Mouse (Mus musculus): ENCODE results near the gene Ugt1a6b.

The Ugt1a6b gene

DNA sequence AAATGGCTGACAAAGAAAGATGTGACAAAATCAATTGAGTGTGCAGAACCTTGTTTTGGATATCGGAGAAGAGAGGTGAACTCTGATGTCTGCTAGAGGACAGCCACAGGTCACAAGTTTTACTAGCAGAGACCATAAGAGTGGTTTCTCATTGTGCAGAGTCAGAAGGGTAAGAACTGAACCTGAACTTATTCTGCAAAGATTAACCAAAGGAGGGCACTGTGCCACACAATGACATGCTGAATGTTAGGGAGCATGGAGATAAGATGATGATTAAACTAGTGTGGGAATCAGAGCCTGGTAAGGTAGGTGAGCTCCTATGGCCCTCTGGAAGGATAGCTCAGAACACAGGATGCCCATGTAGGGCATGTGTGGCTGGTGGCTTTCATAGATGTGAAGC lies 92.6 kb downstream of the Ugt1a6b start:
- no peak for DNase-seq (ENCODE audit: extremely low read depth, insufficient read length, low spot score)

DNA sequence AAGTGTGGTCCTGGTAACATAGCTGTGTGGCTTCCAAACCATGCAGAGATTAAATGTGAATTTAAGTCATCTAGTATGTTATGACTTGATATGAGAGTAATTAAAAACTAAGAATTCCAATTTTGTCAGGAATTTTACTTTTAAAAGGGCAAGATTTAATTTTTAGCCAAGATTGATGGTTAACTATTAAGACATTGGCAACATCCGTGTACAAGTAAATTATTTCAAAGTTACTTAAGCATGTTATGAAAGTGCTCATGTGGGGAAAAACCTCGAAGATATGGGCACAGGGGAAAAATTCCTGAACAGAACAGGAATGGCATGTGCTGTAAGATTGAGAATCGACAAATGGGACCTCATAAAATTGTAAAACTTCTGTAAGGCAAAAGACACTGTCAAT lies 94.4 kb downstream of the Ugt1a6b start:
- DNase-seq (ENCODE audit: extremely low read depth, insufficient read length, low spot score): no peak

DNA sequence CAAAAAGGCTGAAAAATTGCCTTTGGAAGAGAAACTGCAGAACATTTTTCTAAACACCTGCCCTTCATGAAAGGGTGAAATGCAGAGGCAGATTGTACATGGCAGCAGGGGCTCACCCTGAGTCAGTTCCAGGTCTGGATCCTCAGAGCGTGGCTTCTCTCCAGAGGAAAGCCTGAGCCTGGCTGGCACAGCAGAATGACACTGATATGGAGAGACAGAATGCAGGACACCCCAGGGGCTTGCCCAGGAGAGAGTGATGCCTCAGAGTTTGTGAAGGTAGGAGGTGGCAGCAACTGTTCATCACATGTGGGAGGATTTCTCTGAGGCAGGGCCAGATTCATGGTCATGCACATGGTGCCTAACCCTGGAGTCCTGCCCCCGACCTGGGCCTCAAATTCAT lies 96.9 kb downstream of the Ugt1a6b start:
- DNase-seq (ENCODE audit: extremely low read depth, insufficient read length, low spot score): no peak

DNA sequence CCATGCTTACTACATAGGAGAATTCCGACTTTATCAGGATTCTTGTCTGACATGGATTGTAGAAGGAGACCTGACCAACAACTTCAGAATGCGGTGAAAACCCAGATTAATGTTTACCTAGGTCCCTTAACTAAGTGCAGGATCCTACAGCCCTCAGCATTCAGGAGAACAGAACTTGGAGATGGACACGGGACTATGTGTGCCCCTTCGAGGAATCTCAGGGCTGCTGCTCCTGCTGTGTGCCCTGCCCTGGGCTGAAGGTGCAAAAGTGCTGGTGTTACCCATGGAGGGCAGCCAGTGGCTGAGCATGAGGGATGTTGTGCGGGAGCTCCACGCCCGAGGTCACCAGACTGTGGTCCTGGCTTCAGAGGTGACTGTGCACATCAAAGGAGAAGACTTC lies 97.4 kb downstream of the Ugt1a6b start, which contains the start of gene Ugt1a2:
TSS of gene Ugt1a2 (plus strand) at position 146 of the 400 bp plus-strand sequence.
- DNase-seq (ENCODE audit: extremely low read depth, insufficient read length, low spot score): no peak

DNA sequence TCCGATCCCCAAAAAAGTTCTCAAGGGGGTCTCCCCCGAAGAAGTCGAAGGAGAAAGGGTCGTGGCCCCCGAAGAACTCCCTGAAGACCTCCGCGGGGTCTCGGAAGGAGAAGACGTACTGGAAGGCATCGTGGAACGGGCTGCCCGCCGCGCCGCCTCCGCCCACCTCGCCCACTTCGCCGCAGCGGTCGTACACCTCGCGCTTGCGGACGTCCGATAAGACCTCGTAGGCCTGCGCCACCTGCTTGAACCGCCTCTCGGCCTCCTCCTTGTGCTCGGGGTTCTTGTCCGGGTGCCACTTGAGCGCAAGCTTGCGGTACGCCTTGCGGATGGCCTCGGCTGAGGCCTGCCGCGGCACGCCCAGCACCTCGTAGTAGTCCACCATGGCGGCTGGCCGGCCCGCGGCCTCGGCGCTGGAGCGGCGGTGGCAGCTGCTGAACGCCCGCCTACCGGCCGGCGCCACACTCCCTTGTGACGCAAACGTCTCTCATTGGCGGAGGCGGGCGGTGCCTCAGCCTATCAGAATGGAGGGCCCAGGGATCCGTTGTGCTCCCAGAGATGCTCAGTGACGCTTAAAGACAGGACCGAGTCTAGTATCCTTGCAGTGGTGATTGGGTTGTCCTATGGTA lies 102.4 kb downstream of the Ugt1a6b start, which contains the start of gene Dnajb3:
TSS of gene Dnajb3 (minus strand) at position 489 of the 629 bp plus-strand sequence.
- DNase-seq (ENCODE audit: extremely low read depth, insufficient read length, low spot score): peak; percentile 13

DNA sequence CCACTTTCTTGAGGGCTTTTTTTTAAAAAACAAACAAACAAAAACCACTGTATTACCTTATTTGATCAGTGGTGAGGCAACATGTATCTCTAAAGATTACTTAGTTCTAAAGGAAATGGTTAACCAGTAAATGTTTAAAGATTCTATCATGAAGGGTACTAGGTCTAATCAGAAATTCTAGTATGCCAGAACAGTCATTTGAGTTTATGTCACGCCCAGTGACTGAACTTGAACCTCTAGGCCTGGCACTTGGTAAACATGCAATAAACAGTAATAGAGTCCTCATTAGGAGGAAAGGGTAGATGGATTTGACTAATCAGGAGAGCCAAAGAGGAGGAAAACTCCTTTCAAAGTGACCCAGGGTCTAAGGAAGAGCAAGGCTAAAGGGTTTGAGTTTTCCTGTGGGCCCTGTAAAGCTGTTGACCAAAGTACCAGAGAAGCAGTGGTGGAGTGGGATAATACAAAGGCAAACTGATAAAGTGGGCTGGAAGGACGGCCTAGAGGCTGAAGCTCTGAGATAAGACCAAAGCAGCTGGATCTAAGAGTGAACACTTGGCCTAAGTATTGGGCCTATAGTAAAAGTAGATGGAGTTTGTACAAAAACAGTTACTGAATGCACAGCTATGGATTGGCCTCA lies 103.9 kb downstream of the Ugt1a6b start:
- DNase-seq (ENCODE audit: extremely low read depth, insufficient read length, low spot score): no peak

DNA sequence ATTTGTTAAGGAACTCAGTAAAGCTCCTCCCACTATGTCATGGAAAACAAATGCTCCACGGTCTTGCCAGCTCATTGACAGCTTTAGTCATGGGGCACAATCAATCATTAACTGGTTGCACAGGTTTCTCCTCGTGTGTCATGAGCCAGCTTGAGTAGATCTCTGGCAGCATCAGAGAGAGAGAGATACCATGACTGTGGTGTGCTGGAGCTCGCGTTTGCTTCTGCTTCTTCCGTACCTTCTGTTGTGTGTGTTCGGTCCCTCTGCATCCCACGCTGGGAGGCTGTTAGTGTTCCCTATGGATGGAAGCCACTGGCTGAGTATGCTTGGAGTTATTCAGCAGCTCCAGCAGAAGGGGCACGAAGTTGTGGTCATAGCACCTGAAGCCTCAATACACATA lies 108.8 kb downstream of the Ugt1a6b start, which contains the start of gene Ugt1a1:
TSS of gene Ugt1a1 (plus strand) at position 148 of the 400 bp plus-strand sequence.
- DNase-seq (ENCODE audit: extremely low read depth, insufficient read length, low spot score): peak; percentile 4

DNA sequence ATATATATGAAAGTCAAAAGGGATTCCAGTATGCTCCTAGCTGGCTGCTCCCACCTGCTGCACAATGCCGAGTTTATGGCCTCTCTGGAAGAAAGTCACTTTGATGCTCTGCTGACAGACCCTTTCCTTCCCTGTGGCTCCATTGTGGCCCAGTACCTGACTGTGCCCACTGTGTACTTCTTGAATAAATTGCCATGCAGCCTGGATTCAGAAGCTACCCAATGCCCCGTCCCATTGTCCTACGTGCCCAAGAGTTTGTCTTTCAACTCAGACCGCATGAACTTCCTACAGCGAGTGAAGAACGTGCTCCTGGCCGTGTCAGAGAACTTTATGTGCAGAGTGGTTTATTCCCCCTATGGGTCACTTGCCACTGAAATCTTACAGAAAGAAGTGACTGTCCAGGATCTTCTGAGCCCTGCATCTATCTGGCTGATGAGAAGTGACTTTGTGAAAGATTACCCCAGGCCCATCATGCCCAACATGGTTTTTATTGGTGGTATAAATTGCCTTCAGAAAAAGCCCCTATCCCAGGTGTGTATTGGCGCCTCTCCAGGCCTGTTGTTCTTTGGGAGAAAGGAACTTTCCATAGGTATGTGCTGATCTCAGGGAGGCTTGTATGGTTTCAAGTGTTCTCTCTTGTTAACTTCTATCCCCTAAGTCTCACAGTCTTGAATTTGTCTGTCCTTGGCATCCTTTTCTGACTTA lies 109.4 kb downstream of the Ugt1a6b start:
- DNase-seq (ENCODE audit: extremely low read depth, insufficient read length, low spot score): peak; percentile 10

DNA sequence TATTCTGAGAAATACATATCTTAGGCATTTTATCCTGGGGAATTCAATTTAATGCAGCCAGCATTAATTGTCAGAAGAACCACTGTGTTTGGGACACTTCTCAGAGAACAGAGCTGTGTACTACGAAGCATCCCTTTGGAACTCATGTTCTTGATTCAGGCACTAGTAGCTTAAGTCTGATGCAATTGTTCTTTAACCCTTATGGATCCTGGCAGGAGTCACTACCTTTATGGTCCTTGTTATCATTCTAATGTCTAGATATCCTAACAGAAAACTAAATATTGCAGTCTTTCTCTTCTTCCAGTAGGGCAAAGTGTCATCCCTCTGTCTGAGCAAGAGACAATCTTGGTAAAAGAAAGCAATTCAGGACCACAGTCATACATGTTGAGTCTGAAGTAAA lies 110.0 kb downstream of the Ugt1a6b start:
- peak; percentile 7 for DNase-seq (ENCODE audit: extremely low read depth, insufficient read length, low spot score)

DNA sequence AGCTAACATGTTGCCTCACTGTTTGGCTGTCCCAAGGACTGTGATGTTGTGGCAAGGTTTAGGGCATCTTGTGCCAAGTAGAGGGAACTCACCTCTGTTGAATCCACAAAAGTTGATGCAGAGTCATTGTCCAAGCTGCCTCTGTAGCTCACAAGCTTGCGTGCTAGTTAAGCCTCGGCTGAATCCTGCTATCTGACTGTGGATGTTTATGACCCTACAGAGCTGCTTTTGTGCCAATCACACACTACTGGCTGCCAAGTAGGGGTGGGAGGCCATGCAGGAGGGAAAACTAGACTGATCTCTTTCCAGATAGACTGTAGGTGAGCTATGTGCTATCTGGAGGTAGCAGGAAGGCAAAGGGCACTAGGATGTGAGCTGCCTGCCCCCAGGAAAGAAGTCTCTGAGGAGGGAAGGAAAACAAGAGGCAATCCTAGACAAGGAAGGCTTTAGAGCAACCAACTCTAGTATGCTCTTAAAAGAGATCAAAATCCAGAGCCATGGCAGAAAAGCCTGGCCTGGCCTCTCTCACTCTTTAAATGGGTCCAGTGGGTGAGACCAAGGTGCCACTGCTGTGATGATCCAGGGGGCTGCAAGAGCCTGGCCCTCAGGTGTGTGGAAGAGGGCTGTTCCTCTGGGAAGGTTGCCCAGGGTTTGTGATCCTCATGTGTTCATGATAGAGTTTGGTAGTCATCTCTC lies 110.9 kb downstream of the Ugt1a6b start:
- DNase-seq (ENCODE audit: extremely low read depth, insufficient read length, low spot score): peak; percentile 5

DNA sequence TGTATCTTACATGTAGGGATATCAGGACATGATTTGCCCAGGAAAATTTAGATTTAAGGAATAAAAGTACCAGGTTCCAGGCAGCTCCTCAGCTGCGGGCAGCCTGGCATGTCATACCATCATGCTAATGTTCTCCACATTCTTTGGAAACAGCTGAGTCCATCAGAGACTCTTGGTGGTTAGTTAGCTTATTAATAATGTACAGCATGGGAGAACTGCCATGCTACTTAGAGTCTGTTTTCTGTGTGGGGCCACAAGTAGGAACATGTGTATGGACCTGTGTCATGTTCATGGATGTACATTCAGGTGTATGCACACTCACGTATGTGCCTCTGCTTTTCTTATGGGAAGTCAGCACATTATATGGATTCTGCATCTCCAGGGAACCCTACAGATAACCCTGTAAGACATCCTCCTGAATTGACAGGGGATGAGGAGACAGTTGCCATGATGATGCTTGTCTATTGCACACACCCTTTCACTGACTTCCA lies 111.5 kb downstream of the Ugt1a6b start:
- DNase-seq (ENCODE audit: extremely low read depth, insufficient read length, low spot score): peak; percentile 4

DNA sequence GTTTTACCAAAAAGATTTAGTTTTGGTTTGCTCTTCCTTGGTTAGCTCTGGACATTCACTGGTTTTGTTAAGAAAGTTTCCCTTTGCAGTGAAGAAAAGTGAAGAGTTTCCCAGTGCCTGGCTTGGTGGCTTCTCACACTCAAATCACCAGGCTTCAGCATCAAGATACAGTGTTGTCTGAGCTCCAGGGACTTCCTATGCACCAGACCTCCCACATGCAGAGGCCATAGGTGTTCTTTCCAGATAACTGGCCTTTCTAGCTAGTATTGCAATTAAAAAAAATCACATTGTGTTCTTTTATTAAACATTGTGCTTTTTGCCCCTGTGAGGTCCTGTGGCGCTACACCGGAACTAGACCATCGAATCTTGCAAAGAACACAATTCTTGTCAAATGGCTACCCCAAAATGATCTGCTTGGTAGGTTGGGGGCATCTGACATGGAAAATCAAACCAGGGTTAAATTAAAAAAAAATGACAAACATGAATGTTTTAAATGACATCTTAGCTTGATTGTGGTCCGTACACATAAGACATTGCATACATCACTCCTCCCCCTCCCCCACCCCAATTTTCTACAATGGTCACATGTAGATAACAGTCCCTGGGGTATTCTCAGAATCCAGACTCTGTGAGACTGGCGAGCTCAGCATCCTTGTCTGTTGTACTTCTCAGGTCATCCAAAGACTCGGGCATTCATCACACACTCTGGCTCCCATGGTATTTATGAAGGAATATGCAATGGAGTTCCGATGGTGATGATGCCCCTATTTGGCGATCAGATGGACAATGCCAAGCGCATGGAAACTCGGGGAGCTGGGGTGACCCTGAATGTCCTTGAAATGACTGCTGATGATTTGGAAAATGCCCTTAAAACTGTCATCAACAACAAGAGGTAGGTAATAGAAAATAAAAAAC lies 112.7 kb downstream of the Ugt1a6b start:
- DNase-seq (ENCODE audit: extremely low read depth, insufficient read length, low spot score): peak; percentile 4

DNA sequence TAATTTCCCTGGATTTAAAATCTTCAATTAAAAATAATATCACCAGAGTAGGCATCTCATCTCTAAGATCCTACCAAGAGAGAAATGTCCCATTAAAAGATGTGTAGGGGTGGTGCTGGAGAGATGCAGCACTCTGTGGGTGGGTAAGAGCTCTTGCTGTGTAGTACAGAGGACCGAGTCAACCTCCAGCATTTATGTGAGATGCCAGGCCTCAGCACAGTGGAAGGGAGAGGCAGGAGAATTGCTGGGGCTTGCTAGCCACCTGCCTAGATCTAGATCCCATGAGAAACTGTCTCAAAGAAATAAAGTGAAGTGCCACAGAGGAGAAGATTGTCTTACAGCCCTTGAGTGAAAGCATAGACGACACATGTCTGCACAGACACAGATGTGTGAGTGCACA lies 113.5 kb downstream of the Ugt1a6b start:
- DNase-seq (ENCODE audit: extremely low read depth, insufficient read length, low spot score): no peak

DNA sequence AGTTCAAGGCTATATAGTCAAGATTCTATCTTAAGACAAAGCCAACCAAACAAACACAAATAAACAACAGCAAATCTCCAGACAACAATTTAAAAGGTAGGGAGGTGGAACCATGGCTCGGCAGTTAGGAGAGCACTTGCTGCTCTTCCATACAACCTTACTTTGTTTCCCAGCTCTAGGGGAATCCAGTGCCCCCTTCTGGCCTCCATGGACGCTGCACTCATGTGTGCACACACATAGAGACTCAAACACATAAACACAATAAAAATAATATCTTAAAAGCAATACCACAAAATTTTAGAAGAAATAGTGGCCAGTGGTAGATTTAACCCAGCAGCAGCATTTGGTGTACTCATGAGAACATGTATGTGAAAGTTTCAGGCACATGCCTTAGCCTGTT lies 114.1 kb downstream of the Ugt1a6b start:
- no peak for DNase-seq (ENCODE audit: extremely low read depth, insufficient read length, low spot score)

DNA sequence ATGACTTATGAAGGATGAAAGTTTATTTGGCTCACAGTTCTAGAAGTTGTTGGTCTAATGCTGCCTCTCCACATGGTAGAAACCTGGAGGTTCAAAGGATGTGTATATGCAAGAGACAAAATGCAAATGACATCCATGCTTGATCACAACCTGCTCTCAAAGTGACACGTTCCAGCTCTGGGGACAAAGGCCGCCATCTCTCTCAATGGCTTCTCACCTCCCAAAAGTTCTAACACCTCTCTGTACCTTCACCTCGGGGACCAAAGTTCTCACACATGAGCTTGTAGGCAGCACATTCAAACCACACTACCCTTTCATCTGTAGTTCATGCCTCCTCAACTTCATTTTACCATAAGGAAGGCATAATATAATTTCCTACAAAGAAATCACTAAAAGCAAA lies 114.5 kb downstream of the Ugt1a6b start:
- DNase-seq (ENCODE audit: extremely low read depth, insufficient read length, low spot score): peak; percentile 3

DNA sequence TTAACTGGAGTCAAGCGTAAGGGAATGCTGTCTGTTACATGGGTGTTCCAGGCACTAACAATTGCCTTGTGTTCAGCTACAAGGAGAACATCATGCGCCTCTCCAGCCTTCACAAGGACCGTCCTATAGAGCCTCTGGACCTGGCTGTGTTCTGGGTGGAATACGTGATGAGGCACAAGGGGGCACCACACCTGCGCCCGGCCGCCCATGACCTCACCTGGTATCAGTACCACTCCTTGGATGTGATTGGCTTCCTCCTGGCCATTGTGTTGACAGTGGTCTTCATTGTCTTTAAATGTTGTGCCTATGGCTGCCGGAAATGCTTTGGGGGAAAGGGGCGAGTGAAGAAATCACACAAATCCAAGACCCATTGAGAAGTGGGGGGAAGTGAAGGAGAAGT lies 115.0 kb downstream of the Ugt1a6b start:
- DNase-seq (ENCODE audit: extremely low read depth, insufficient read length, low spot score): peak; percentile 14

DNA sequence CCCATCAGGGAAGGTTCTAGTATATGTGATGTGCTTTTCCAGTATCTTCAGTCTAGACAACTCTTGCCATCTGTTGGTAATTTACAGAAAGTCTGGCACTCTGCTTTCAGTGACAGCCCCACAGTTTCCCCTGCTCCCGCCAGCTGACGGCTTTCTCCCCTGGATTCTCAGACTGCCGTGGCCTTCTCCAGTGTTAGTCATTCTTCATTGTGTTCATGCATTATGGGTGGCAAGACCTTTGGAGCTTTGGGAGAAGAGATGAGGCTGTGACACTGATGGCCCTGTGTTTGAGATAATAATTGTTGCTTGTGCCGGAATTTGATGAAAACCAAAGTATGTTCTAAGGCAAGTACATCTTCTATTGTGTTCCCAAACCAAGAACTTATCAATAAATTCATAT lies 115.5 kb downstream of the Ugt1a6b start:
- peak; percentile 4 for DNase-seq (ENCODE audit: extremely low read depth, insufficient read length, low spot score)

DNA sequence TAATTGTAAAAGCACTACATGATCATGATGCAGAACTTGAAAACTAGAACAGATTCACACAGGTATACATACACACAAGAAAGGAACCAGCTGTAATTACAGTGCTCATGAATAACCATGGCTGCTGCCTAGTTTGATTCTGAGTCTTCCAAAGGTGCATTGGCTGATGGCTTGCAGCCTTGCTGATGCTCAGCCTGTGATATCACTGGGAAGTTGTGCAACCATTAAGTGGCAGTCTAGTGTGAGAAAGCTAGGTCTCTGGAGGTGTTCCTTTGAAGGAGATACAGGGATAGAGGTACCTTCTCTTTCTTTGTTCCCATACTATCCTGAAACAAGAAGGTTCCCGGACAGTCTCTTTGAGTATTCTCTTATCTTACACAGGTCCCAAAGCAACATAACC lies 116.0 kb downstream of the Ugt1a6b start:
- DNase-seq (ENCODE audit: extremely low read depth, insufficient read length, low spot score): peak; percentile 12

DNA sequence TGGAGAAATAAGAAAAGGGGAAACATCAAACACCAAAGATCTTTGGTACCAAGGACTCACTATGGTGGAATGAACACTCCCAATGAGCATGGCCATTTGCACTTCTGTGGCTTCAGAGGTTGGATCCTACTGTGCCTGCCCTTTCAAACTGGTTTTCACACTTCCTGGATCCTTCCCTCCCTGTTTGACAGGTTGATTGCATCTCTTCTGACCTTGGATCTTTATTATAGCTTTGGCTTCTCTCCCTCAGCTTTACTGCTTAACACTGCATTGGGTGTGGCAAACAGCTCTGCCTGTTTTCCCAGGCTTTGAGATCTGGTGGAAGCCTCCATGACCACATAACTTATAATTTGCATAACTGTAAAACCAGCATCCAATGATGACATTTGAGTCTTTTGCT lies 117.3 kb downstream of the Ugt1a6b start:
- peak; percentile 10 for DNase-seq (ENCODE audit: extremely low read depth, insufficient read length, low spot score)

DNA sequence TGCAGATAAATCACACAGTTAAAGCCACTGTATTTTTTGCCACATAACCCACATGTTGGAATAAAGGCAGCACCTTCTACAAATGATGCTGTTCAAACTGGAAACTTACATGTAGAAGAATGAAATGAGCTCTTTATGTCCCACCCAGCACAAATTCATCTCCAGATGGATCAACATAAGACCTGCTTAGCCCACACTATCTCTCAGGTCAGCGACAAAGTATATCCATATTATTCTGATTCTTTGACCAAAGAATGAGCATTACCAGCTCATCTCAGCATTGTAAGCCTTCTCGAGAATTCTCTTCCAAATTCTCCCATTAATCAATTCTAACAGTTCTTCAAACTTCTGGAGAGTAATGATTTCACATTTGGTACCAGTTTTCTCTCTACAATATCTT lies 119.2 kb downstream of the Ugt1a6b start:
- no peak for DNase-seq (ENCODE audit: extremely low read depth, insufficient read length, low spot score)
